Mouse (Mus musculus) telencephalon, adult 2 months (tissue): Measurements from ENCODE around the gene Srgn.
A peak's percentile ranks its signal among the peaks of the same experiment; 100 is the strongest.

Source experiments
- DNase-seq: peaks from one replicate; pipeline ENCODE4 v3.0.0-alpha.2; 2011; ENCODE audit warnings: low read depth, low spot score

Gene Srgn

GRCm38 (mm10) chr10:62527351-62527750, at the start of gene Srgn:
Srgn (minus strand) TSS chr10:62527451.
- DNase-seq, result no peak

- DNase-seq, result no peak
Measured at GRCm38 (mm10) chr10:62575001-62575400, 47.8 kb upstream of the Srgn start.

- no peak for DNase-seq
Measured at GRCm38 (mm10) chr10:62570126-62570871, 43.0 kb upstream of the Srgn start.

- DNase-seq, result no peak
Measured at GRCm38 (mm10) chr10:62568861-62569260, 41.6 kb upstream of the Srgn start.

- DNase-seq, result no peak
Measured at GRCm38 (mm10) chr10:62557736-62558135, 30.5 kb upstream of the Srgn start.

- no peak for DNase-seq
Measured at GRCm38 (mm10) chr10:62556558-62556901, 29.3 kb upstream of the Srgn start.

- no peak for DNase-seq
Measured at GRCm38 (mm10) chr10:62555705-62556557, 28.7 kb upstream of the Srgn start.

- DNase-seq, result no peak
Measured at GRCm38 (mm10) chr10:62553611-62554091, 26.4 kb upstream of the Srgn start.

GRCm38 (mm10) chr10:62550787-62551300, 23.6 kb upstream of the Srgn start:
- peak; percentile 27 for DNase-seq

GRCm38 (mm10) chr10:62549523-62550166, 22.4 kb upstream of the Srgn start:
- peak; percentile 15 for DNase-seq

GRCm38 (mm10) chr10:62546441-62546840, 19.2 kb upstream of the Srgn start:
- DNase-seq, result no peak

GRCm38 (mm10) chr10:62545759-62546158, 18.5 kb upstream of the Srgn start:
- no peak for DNase-seq

GRCm38 (mm10) chr10:62544316-62544715, 17.1 kb upstream of the Srgn start:
- no peak for DNase-seq

GRCm38 (mm10) chr10:62543399-62543808, 16.2 kb upstream of the Srgn start:
- DNase-seq, result peak; percentile 15

- no peak for DNase-seq
Measured at GRCm38 (mm10) chr10:62542928-62543327, 15.7 kb upstream of the Srgn start.

- DNase-seq, result no peak
Measured at GRCm38 (mm10) chr10:62542507-62542906, 15.3 kb upstream of the Srgn start.

GRCm38 (mm10) chr10:62541499-62541898, 14.2 kb upstream of the Srgn start:
- no peak for DNase-seq

GRCm38 (mm10) chr10:62540800-62541199, 13.5 kb upstream of the Srgn start:
- no peak for DNase-seq

GRCm38 (mm10) chr10:62534509-62534908, 7.3 kb upstream of the Srgn start:
- no peak for DNase-seq

GRCm38 (mm10) chr10:62532832-62533231, 5.6 kb upstream of the Srgn start:
- no peak for DNase-seq

- DNase-seq, result no peak
Measured at GRCm38 (mm10) chr10:62530183-62530582, 2.9 kb upstream of the Srgn start.

- DNase-seq, result no peak
Measured at GRCm38 (mm10) chr10:62522346-62522950, 4.8 kb downstream of the Srgn start.
